Mouse (Mus musculus) midbrain, embryonic 13.5 days (tissue): ENCODE data around the gene Arhgef2. TPM values are rescaled to one million over a fixed set of nuclear protein-coding genes. Genes with fewer than 3 reads are reported as not detected.
A peak's percentile ranks its signal among the peaks of the same experiment; 100 is the strongest.

Experiments
- ATAC-seq: fragments of 200-750 bp; cut with Nextera tagmentation; 2 replicates; pipeline ENCODE4 v1.8.0; 2017; ENCODE audit warnings: mild to moderate bottlenecking, moderate TSS enrichment, moderate library complexity
- H3K27ac ChIP-seq: fragments of 300-500 bp; sonication (generic); 2 replicates; pipeline ENCODE4 v1.5.1; 2015; ENCODE audit warnings: inconsistent platforms, mild to moderate bottlenecking, moderate library complexity
- H3K27me3 ChIP-seq: fragments of 300-500 bp; sonication (generic); 2 replicates; pipeline ENCODE4 v1.6.1; 2015; ENCODE audit warnings: mild to moderate bottlenecking, inconsistent platforms
- H3K36me3 ChIP-seq: fragments of 300-500 bp; sonication (generic); 2 replicates; pipeline ENCODE4 v1.6.1; 2015; ENCODE audit warnings: mild to moderate bottlenecking, inconsistent platforms
- H3K4me1 ChIP-seq: fragments of 300-500 bp; sonication (generic); replicated peaks from 2 replicates; pipeline ENCODE4 v1.6.1; 2015; ENCODE audit warnings: inconsistent platforms
- H3K4me2 ChIP-seq: fragments of 300-500 bp; sonication (generic); replicated peaks from 2 replicates; pipeline ENCODE4 v1.6.1; 2015; ENCODE audit warnings: moderate library complexity, mild to moderate bottlenecking, inconsistent platforms
- H3K4me3 ChIP-seq: fragments of 300-500 bp; sonication (generic); replicated peaks from 2 replicates; pipeline ENCODE4 v1.5.1; 2015; ENCODE audit warnings: mild to moderate bottlenecking, inconsistent platforms
- H3K9ac ChIP-seq: fragments of 300-500 bp; sonication (generic); replicated peaks from 2 replicates; pipeline ENCODE4 v1.6.1; 2015; ENCODE audit warnings: mild to moderate bottlenecking, inconsistent platforms
- H3K9me3 ChIP-seq: fragments of 300-500 bp; sonication (generic); 2 replicates; pipeline ENCODE4 v1.6.1; 2016; ENCODE audit warnings: mild to moderate bottlenecking, inconsistent platforms
- WGBS: fragments of 180-500 bp; shearing (Covaris S2); methylation state at CpG from one replicate; pipeline ENCODE4 v1.1.7; 2015; 5-methylcytosine and 5-hydroxymethylcytosine counted together
- polyA plus RNA-seq: library from polyadenylated mRNA; unstranded; fragments of >200 nt; fragmentation: Nextera tagmentation; extraction: Ambion mirVana; gene quantifications from 2 replicates; pipeline ENCODE4 v1.2.1, GENCODE M21; 2015

Arhgef2 gene
- polyA plus RNA-seq, 1 experiment from 2014 or later, result 175 TPM

GRCm38 (mm10) chr3:88624324-88624723 is 18.6 kb downstream of the Arhgef2 start:
- ATAC-seq, result no peak
- peak overlapping the region; percentile 77 for H3K4me3 ChIP-seq

GRCm38 (mm10) chr3:88624951-88625350 is 19.2 kb downstream of the Arhgef2 start:
- 42% methylated on average over 2 of the region's 2 CpGs for WGBS
- peak overlapping the region; percentile 94 for H3K9ac ChIP-seq
- H3K9me3 ChIP-seq, result no peaks in the 10 kb centered on the region
- H3K4me1 ChIP-seq, result peaks cover 69% of the 10 kb centered on the region
- ATAC-seq, result no peak
- H3K27ac ChIP-seq, result peak overlapping the region; percentile 99
- H3K4me2 ChIP-seq, result peak overlapping the region; percentile 97
- H3K36me3 ChIP-seq, result peaks cover 27% of the 10 kb centered on the region
- H3K27me3 ChIP-seq, result no peaks in the 10 kb centered on the region
- H3K4me3 ChIP-seq, result peak overlapping the region; percentile 77

More at GRCm38 (mm10) chr3:88624324-88624723, 18.6 kb downstream of the Arhgef2 start:
- Histone ChIP-seq H3K9me3 (no peaks in the 10 kb centered on the region), H3K36me3 (peaks cover 20% of the 10 kb centered on the region), H3K4me1 (peaks cover 67% of the 10 kb centered on the region), H3K27ac (peak overlapping the region; percentile 99), H3K9ac (peak overlapping the region; percentile 94), H3K27me3 (no peaks in the 10 kb centered on the region), H3K4me2 (peak overlapping the region; percentile 97)
- 17% methylated on average over 4 of the region's 4 CpGs for WGBS

- H3K4me3 ChIP-seq, result peak overlapping the region; percentile 77
- H3K4me2 ChIP-seq, result peak overlapping the region; percentile 97
- no peaks in the 10 kb centered on the region for H3K27me3 ChIP-seq
- peak overlapping the region; percentile 99 for H3K27ac ChIP-seq
- 89% methylated on average over 7 of the region's 7 CpGs for WGBS
- no peak for ATAC-seq
- peak overlapping the region; percentile 94 for H3K9ac ChIP-seq
- no peaks in the 10 kb centered on the region for H3K9me3 ChIP-seq
- H3K4me1 ChIP-seq, result peaks cover 70% of the 10 kb centered on the region
- H3K36me3 ChIP-seq, result peaks cover 33% of the 10 kb centered on the region
These were observed 19.8 kb downstream of the Arhgef2 start for GRCm38 (mm10) chr3:88625531-88625930.

GRCm38 (mm10) chr3:88626316-88626715 is 20.6 kb downstream of the Arhgef2 start:
- peak overlapping the region; percentile 54 for H3K27ac ChIP-seq
- H3K4me1 ChIP-seq, result peaks cover 69% of the 10 kb centered on the region
- peak overlapping the region; percentile 94 for H3K9ac ChIP-seq
- peak overlapping the region; percentile 97 for H3K4me2 ChIP-seq
- no peaks in the 10 kb centered on the region for H3K9me3 ChIP-seq
- no peak for ATAC-seq
- 69% methylated on average over 7 of the region's 7 CpGs for WGBS
- H3K27me3 ChIP-seq, result no peaks in the 10 kb centered on the region
- peaks cover 40% of the 10 kb centered on the region for H3K36me3 ChIP-seq
- peak overlapping the region; percentile 77; the same call in 1 of the 2 replicates for H3K4me3 ChIP-seq

- Histone ChIP-seq H3K9ac (0 out of 2 replicates have a peak overlapping the region, but pooled peaks have one; percentile 34), H3K27ac (no peak overlapping the region), H3K4me3 (no peak overlapping the region), H3K36me3 (peaks cover 48% of the 10 kb centered on the region), H3K4me2 (no peak overlapping the region), H3K4me1 (peaks cover 70% of the 10 kb centered on the region), H3K27me3 (no peaks in the 10 kb centered on the region), H3K9me3 (no peaks in the 10 kb centered on the region)
- WGBS, result 62% methylated on average over 4 of the region's 4 CpGs
- ATAC-seq, result no peak
These were observed 21.3 kb downstream of the Arhgef2 start for GRCm38 (mm10) chr3:88627114-88627513.

GRCm38 (mm10) chr3:88627535-88627934 is 21.8 kb downstream of the Arhgef2 start:
- Histone ChIP-seq H3K4me1 (peaks cover 70% of the 10 kb centered on the region), H3K4me2 (no peak overlapping the region), H3K27me3 (no peaks in the 10 kb centered on the region), H3K36me3 (peaks cover 53% of the 10 kb centered on the region), H3K4me3 (no peak overlapping the region), H3K27ac (no peak overlapping the region), H3K9ac (0 out of 2 replicates have a peak overlapping the region, but pooled peaks have one; percentile 39), H3K9me3 (no peaks in the 10 kb centered on the region)
- ATAC-seq, result no peak
- WGBS, result 79% methylated on average over 2 of the region's 2 CpGs

GRCm38 (mm10) chr3:88628766-88629165 is 23.0 kb downstream of the Arhgef2 start:
- Histone ChIP-seq H3K36me3 (peaks cover 65% of the 10 kb centered on the region), H3K9me3 (no peaks in the 10 kb centered on the region), H3K4me2 (no peak overlapping the region), H3K27ac (no peak overlapping the region), H3K4me3 (no peak overlapping the region), H3K4me1 (peaks cover 66% of the 10 kb centered on the region), H3K9ac (no peak overlapping the region), H3K27me3 (no peaks in the 10 kb centered on the region)
- ATAC-seq, result no peak
- WGBS, result 69% methylated on average over 4 of the region's 4 CpGs

- no peaks in the 10 kb centered on the region for H3K9me3 ChIP-seq
- H3K27me3 ChIP-seq, result no peaks in the 10 kb centered on the region
- H3K4me1 ChIP-seq, result peaks cover 62% of the 10 kb centered on the region
- no peak for ATAC-seq
- peaks cover 70% of the 10 kb centered on the region for H3K36me3 ChIP-seq
- no peak overlapping the region for H3K4me3 ChIP-seq
- no peak overlapping the region for H3K27ac ChIP-seq
- no peak overlapping the region for H3K4me2 ChIP-seq
- no peak overlapping the region for H3K9ac ChIP-seq
- WGBS, result 80% methylated on average over 13 of the region's 13 CpGs
These were observed 23.5 kb downstream of the Arhgef2 start for GRCm38 (mm10) chr3:88629244-88629643.

- ATAC-seq, result no peak
- Histone ChIP-seq H3K9me3 (no peaks in the 10 kb centered on the region), H3K36me3 (peaks cover 76% of the 10 kb centered on the region), H3K4me3 (no peak overlapping the region), H3K4me2 (no peak overlapping the region), H3K9ac (no peak overlapping the region), H3K4me1 (peaks cover 54% of the 10 kb centered on the region), H3K27me3 (no peaks in the 10 kb centered on the region), H3K27ac (no peak overlapping the region)
- 80% methylated on average over 9 of the region's 9 CpGs for WGBS
These were observed 24.3 kb downstream of the Arhgef2 start for GRCm38 (mm10) chr3:88630018-88630417.

GRCm38 (mm10) chr3:88630849-88631341 is 25.1 kb downstream of the Arhgef2 start:
- Histone ChIP-seq H3K9me3 (no peaks in the 10 kb centered on the region), H3K4me2 (no peak overlapping the region), H3K4me3 (no peak overlapping the region), H3K36me3 (peaks cover 78% of the 10 kb centered on the region), H3K27ac (no peak overlapping the region), H3K27me3 (no peaks in the 10 kb centered on the region), H3K4me1 (peaks cover 45% of the 10 kb centered on the region), H3K9ac (no peak overlapping the region)
- WGBS, result 68% methylated on average over 6 of the region's 6 CpGs
- no peak for ATAC-seq

- Histone ChIP-seq H3K27me3 (no peaks in the 10 kb centered on the region), H3K9ac (no peak overlapping the region), H3K27ac (no peak overlapping the region), H3K9me3 (no peaks in the 10 kb centered on the region), H3K4me1 (peaks cover 34% of the 10 kb centered on the region), H3K36me3 (peaks cover 83% of the 10 kb centered on the region), H3K4me2 (no peak overlapping the region), H3K4me3 (no peak overlapping the region)
- 81% methylated on average over 12 of the region's 12 CpGs for WGBS
- ATAC-seq, result no peak; the same call in 1 of the 2 replicates
These were observed 26.3 kb downstream of the Arhgef2 start for GRCm38 (mm10) chr3:88631921-88632587.

GRCm38 (mm10) chr3:88633056-88633455 is 27.3 kb downstream of the Arhgef2 start:
- Histone ChIP-seq H3K9me3 (no peaks in the 10 kb centered on the region), H3K4me3 (no peak overlapping the region), H3K36me3 (peaks cover 89% of the 10 kb centered on the region), H3K27ac (no peak overlapping the region), H3K27me3 (no peaks in the 10 kb centered on the region), H3K9ac (no peak overlapping the region), H3K4me1 (peaks cover 27% of the 10 kb centered on the region), H3K4me2 (no peak overlapping the region)
- 94% methylated on average over 10 of the region's 10 CpGs for WGBS
- ATAC-seq, result no peak
